Mouse (Mus musculus): Measurements from ENCODE around the gene Il2rb.

The Il2rb gene

DNA sequence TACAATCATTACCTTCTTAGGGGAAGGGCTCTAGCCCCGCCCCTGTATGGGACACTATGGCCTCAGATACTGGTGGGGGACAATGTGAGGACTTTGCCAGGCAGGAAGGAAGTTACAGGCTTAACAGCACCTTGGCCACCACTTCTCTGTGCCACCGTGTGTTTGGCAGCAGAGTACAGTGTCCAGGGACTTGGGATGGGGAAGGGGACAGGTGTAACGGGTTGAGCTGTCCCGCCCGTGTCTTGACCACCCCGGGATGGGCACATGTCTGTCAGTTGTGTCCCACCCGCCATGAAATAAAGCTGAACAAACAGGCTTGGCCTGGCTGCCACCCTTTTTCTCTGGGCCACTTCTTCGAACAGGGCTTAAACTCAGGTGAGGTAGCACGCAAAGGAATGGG, 56.1 kb downstream of the Il2rb start:
- DNase-seq: no peak

DNA sequence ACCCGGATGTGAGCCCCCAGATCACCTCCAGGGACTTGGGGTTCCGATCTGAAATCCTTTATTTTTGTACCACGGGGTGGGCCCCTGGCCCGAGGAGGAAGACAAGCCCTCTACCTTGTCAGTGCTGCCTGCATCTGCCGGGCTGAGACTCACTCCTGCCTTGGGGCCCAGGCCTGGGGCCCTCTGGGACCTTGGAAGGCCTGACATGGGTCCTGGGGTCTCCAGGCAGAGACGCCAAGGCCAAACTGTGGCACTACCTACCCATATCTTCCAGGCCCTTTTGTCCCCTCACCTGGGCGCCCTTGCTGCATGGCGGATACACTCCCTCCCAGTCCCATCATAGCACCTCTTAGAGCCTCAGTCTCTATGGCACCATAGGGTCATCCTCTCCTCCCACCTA, 56.6 kb downstream of the Il2rb start:
- DNase-seq: no peak

DNA sequence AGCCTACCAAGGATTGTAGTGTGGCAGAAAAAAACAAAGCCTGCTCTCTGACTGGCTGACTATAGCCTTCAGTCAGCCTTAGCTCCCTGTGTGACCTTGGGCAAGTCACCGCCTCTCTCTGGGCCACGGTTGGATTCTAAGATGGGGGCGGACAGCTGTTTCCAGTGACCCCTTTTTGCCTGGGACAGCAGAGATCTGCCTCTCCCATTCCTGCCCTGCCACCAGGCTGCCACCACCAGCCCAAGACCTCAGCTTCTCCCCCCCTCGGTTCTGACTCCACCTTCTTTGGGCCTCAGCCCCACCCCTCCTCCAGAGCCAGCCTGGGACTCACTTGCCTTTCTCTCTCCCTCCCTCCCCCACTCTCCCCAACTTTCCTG, 57.1 kb downstream of the Il2rb start:
- no peak for DNase-seq

DNA sequence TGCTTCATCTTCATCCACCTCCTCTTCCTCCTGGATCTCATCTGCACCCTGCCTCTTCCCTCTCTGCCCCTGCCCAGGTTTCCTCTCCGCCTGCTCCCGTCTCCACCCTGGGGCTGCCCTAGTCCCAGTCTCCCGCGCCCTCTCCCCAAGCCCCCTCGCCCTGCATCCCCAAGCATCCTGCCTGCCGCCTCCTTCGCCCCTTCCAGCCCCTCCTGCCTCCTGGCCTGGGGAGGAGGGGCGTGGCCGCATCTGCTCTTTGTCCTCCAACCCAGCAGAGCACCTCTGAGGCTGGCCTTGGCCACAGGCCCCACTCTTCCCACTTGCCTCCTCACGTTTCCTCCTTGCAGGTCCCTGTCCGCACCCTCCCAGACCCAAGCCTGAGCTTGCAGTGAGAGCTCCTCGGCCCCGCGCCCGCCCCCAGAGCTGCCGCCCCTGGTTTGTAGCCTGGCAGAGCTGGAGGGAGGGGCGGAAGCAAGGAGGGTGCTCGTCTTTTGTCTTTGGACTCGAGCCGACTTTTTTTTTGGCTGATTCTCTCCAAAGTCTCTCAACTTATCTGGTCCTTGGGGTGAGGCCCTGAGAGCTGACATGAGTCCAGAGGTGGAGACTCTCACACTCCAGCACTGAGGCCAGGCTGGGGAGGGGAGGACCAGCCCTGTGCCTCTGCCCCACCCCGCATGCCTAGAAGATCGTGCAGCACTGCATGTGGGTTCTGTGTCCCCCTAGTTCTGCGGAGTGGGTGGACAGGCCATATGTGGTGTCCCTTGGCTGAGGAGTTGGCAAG, 57.6 kb downstream of the Il2rb start:
- DNase-seq: peak; percentile 73

DNA sequence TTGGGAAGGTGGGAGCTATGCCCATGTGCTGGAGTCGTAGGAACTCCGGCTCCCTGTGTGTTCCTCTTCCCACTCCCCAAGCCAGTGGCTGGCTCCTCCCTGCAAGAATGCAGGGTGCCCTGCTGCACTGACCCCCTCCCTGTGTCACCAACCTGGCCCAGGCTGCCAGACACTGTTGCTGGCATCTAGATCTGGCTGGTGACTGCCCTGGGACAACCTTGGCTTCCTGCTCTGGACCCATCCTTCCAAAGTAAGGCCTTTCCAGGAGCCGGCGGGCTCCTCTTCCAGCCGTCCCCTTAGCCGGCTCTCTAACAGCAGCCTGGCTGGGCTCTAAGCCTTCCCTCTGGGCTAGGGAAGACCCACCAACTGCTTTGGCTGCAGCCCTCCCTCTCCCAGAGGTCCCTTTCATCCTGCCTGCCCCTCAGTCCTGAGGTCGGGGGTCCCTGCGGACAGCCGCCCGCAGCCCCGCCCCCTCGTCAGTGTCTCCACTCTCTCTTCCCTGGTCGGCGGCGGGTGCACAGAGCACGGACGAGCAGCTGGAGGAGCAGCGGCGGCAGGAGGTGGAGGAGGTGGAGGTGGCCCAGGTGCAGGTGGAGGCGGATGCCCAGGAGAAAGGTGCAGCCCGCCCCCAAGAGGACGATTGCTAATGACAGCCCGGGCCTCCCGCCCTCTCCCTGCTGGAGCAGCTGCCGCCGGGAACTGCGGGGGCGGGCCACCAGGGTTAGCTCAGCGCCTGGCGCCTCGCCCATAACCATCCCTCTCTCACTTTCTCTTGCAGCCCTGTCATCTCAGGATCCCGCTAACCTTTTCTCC, 58.5 kb downstream of the Il2rb start:
- DNase-seq: peak; percentile 95

DNA sequence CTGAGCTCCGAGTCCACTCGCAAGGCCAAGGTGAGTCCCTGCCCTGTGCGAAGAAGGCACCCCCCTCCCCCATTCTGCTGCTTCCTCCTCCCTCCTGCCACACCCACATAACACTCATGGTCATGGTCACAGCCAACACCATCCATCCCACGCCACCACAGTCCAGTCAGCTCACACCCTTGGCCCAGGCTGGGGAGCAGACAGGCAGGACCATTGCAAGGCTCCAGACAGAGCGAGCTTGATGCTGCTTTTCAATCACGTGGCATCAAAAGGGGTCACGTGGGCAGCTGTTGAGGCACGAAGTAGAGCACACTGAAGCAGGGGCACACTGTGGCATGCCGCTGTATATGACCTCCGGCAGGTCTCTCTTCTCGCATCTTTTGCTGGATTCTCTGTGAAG, 59.4 kb downstream of the Il2rb start:
- no peak for DNase-seq

DNA sequence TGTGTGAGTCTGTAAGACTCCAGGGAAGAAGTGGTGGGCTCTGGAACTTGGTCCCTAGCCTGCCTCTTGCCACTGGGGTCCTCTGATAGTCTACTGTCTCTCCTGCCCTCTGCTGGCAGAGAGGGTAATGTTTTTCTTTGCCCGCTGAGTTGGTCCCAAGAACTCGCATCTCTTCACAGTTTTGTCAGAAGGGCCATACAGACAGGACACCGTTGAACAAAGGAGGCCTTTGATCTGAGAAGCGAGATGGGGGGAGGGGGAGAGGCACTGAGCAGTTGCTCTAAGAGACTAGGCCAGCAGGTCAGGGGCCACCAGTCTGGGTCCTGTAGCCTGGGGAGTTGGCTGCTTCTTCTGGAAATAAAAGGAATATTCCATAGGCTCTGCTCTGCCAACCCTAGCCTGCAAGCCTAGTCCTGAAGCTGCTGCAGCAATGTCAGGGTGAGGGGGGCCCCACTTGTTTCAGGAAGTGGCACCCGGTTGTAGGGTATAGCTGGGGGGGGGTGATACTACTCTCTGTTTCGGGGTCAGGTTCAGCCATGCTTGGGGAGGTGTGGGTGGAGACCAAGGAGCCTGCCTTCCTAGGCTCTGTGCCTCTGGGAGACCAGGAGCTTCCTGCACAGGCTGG, 60.1 kb downstream of the Il2rb start:
- DNase-seq: peak; percentile 49

DNA sequence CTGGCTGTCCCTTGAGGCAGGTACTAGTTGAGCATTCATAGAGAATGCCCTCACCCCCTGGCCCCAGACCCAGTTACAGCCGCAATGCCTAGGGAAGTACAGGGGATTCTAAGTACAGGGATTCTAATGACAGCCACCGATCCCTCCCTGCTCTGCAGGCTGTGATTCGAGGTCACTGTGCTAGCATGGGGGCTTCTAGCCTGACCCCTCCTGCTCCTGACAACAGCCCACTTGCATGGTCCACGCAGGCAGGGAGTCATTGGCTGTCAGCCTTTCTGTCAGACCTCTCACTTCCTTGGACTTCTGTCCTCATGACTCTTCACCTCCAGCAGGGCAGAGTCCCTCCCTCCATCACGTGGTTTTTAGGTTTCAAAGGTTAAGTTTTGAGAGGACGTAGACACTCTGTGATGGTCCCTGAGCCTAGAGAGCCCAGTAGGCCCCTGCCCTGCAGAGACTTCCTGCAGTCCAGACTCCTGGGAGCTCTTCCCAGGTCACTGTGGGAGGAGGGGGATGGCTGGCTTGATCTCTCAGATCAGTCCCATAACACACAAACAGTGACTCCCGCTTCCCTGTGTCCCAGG, 63.4 kb downstream of the Il2rb start:
- DNase-seq: peak; percentile 19

DNA sequence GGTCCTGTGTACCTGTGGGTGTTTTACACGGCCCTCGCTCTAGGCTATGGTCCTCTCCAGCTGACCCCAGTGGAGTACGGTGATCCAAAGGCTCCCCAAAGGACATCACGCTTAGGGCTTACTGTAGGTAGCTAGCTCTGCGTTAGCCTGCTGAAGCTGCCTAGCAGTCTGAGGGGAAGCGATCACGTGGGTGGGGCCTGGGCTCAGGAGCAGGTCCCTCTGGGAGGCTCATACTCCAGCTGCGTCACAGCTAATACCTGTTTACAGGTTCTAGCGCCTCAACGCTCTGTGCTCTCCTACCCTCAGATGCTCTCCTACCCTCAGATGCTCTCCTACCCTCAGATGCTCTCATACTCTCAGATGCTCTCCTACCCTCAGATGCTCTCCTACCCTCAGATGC, 64.2 kb downstream of the Il2rb start:
- peak; percentile 10 for DNase-seq

DNA sequence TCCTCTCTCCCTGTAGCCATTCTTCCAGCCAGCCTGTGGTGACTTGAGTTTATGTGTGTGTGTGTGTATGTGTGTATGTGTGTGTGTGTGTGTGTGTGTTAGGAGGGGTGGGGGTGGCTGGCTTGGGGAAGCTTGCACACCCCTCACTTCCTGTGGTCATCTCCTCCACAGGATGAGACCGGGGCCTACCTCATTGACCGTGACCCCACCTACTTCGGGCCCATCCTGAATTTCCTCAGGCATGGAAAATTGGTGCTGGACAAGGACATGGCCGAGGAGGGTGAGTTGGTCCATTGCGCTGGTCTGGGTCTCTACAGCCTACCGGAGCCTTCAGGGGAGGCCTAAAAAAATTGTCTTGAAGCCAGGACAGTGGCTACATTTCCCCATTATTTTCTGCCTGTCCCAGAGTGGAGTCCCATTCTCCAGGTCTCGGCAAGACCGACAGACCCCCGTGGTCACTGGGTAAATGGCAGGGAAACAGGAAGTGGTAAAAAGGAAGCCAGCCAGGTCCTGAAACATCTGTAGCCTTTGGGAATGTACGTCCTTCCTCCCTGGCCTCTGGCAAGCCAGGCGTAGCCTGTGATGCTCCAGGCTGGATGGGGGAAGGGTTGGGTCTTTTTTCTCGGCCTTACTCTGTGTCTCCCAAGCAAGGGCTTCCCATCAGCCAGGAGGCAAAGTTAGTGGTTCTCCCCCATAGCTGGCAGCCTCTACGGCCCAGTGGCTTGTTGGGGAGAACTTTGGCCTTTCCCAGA, 65.0 kb downstream of the Il2rb start:
- DNase-seq: peak; percentile 38
